Mouse (Mus musculus) heart, postnatal 36 days (tissue): ENCODE data around the gene Sspn. TPM values are rescaled to one million over a fixed set of nuclear protein-coding genes. Genes with fewer than 3 reads are reported as not detected.
A peak's percentile ranks its signal among the peaks of the same experiment; 100 is the strongest.

Source experiments
- DNase-seq, 2 experiments: peaks; one replicate each; pipeline ENCODE4 v3.0.0; 2021 to 2022
- intact Hi-C: fragments of 180-260 bp; cut with DNase I; formaldehyde crosslinking; loops from one replicate; pipeline ENCODE4 v1.15.1; 2025
- total RNA-seq, 2 experiments: library from RNA; stranded (reverse); gene quantifications; 2 replicates each; pipeline ENCODE4 v1.2.3; 2021

The Sspn gene
- total RNA-seq, 2 experiments from 2014 or later: 131 to 132 TPM

- DNase-seq: no peak
- intact Hi-C loops: no loop called here
Observed at GRCm38 (mm10) chr6:145923594-145923993, 7.8 kb upstream of the Sspn start.

- intact Hi-C loops: loop anchor here (1.0 kb wide), 1 partner anchor 68 kb away; no protein-coding TSS in a partner anchor
- peak; percentile 79 to 86 for DNase-seq
Observed at GRCm38 (mm10) chr6:145934001-145934696, 2.7 kb downstream of the Sspn start.

- intact Hi-C loops: loop anchor here (1.0 kb wide), 1 partner anchor 68 kb away; no protein-coding TSS in a partner anchor
- DNase-seq: peak in 1 of 2 experiments; percentile 41
Observed at GRCm38 (mm10) chr6:145934697-145935240, 3.3 kb downstream of the Sspn start.

- no peak for DNase-seq
- intact Hi-C loops: no loop called here
Observed at GRCm38 (mm10) chr6:145935912-145936311, 4.5 kb downstream of the Sspn start.

GRCm38 (mm10) chr6:145936511-145936910 is 5.1 kb downstream of the Sspn start:
- intact Hi-C loops: no loop called here
- no peak for DNase-seq

- no peak for DNase-seq
- intact Hi-C loops: no loop called here
Observed at GRCm38 (mm10) chr6:145940852-145941251, 9.4 kb downstream of the Sspn start.

- peak in 1 of 2 experiments; percentile 28 for DNase-seq
- intact Hi-C loops: no loop called here
Observed at GRCm38 (mm10) chr6:145942263-145942966, 11.0 kb downstream of the Sspn start.

GRCm38 (mm10) chr6:145943414-145943813 is 12.0 kb downstream of the Sspn start:
- no peak for DNase-seq
- intact Hi-C loops: no loop called here

- no peak for DNase-seq
- intact Hi-C loops: no loop called here
Observed at GRCm38 (mm10) chr6:145945700-145946344, 14.4 kb downstream of the Sspn start.

- intact Hi-C loops: no loop called here
- DNase-seq: no peak
Observed at GRCm38 (mm10) chr6:145949049-145949448, 17.6 kb downstream of the Sspn start.

GRCm38 (mm10) chr6:145950626-145951025 is 19.2 kb downstream of the Sspn start:
- no peak for DNase-seq
- intact Hi-C loops: no loop called here

GRCm38 (mm10) chr6:145952594-145952993 is 21.2 kb downstream of the Sspn start:
- no peak for DNase-seq
- intact Hi-C loops: no loop called here

- intact Hi-C loops: no loop called here
- DNase-seq: no peak
Observed at GRCm38 (mm10) chr6:145953121-145953896, 21.9 kb downstream of the Sspn start.

- no peak for DNase-seq
- intact Hi-C loops: no loop called here
Observed at GRCm38 (mm10) chr6:145957427-145957965, 26.1 kb downstream of the Sspn start.

GRCm38 (mm10) chr6:145958070-145958469 is 26.6 kb downstream of the Sspn start:
- intact Hi-C loops: no loop called here
- DNase-seq: no peak

- DNase-seq: no peak
- intact Hi-C loops: no loop called here
Observed at GRCm38 (mm10) chr6:145961047-145961446, 29.6 kb downstream of the Sspn start.

GRCm38 (mm10) chr6:145963966-145964365 is 32.5 kb downstream of the Sspn start:
- no peak for DNase-seq
- intact Hi-C loops: no loop called here

- intact Hi-C loops: no loop called here
- DNase-seq: no peak
Observed at GRCm38 (mm10) chr6:145967693-145968092, 36.3 kb downstream of the Sspn start.

- intact Hi-C loops: no loop called here
- DNase-seq: peak; percentile 66 to 73
Observed at GRCm38 (mm10) chr6:145968301-145968818, 36.9 kb downstream of the Sspn start.

GRCm38 (mm10) chr6:145968821-145969220 is 37.4 kb downstream of the Sspn start:
- intact Hi-C loops: no loop called here
- DNase-seq: no peak
